Mouse (Mus musculus) ES-E14 (cell line): ENCODE results near the gene St7. TPM values are rescaled to one million over a fixed set of nuclear protein-coding genes. Genes with fewer than 3 reads are reported as not detected.

Experiments
- DNase-seq: peaks from one replicate; pipeline ENCODE4 v3.0.0-alpha.2; 2013; ENCODE audit warnings: low read depth, low spot score
- H3K27ac ChIP-seq: 2 replicates; pipeline ENCODE4 v1.5.1; 2012; ENCODE audit warnings: low read depth, mild to moderate bottlenecking, low read length, moderate library complexity, mixed read lengths; ENCODE audit not compliant: poor library complexity, insufficient read depth, severe bottlenecking
- H3K36me3 ChIP-seq: 2 replicates; pipeline ENCODE4 v1.6.1; 2012; ENCODE audit warnings: mild to moderate bottlenecking, low read length, moderate library complexity, mixed read lengths; ENCODE audit not compliant: control insufficient read depth, poor library complexity, insufficient read depth, severe bottlenecking
- H3K4me1 ChIP-seq, 2 experiments: fragments of 150-350 bp in 1 of 2; sonication (generic) in 1 of 2; 2 replicates each; pipeline ENCODE4 v1.6.1; 2012; ENCODE audit warnings: low read length in 2 of 2, mild to moderate bottlenecking in 1 of 2, mixed read lengths in 1 of 2; ENCODE audit not compliant: control insufficient read depth in 2 of 2, insufficient read depth in 2 of 2, poor library complexity in 1 of 2
- H3K4me3 ChIP-seq, 2 experiments: fragments of 150-350 bp in 1 of 2; sonication (generic) in 1 of 2; 2 replicates each; pipeline ENCODE4 v1.5.1; 2012; ENCODE audit warnings: low read length in 2 of 2, low read depth in 1 of 2, mild to moderate bottlenecking in 1 of 2, mixed read lengths in 1 of 2; ENCODE audit not compliant: insufficient read depth in 1 of 2, poor library complexity in 1 of 2, severe bottlenecking in 1 of 2
- H3K9ac ChIP-seq: 2 replicates; pipeline ENCODE4 v1.6.1; 2012; ENCODE audit warnings: low read depth, mild to moderate bottlenecking, low read length, mixed read lengths; ENCODE audit not compliant: poor library complexity, insufficient read depth, severe bottlenecking
- H3K9me3 ChIP-seq: fragments of 150-350 bp; sonication (generic); 2 replicates; pipeline ENCODE4 v1.6.1; 2012; ENCODE audit warnings: low read depth, mild to moderate bottlenecking, low read length; ENCODE audit not compliant: control insufficient read depth, insufficient read depth
- CHD2 ChIP-seq: IDR thresholded peaks from 2 replicates; pipeline ENCODE4 v1.6.1; 2014; ENCODE audit warnings: mild to moderate bottlenecking, low read depth, low read length, inconsistent platforms
- HCFC1 ChIP-seq: IDR thresholded peaks from 2 replicates; pipeline ENCODE4 v1.6.1; 2012; ENCODE audit warnings: low read length, inconsistent platforms, borderline replicate concordance; ENCODE audit not compliant: insufficient read depth
- MAFK ChIP-seq: IDR thresholded peaks from 2 replicates; pipeline ENCODE4 v1.6.1; 2014; ENCODE audit warnings: mild to moderate bottlenecking, low read depth, low read length, inconsistent platforms; ENCODE audit not compliant: insufficient read depth
- ZC3H11A ChIP-seq: IDR thresholded peaks from 2 replicates; pipeline ENCODE4 v1.6.1; 2012; ENCODE audit warnings: low read depth, mild to moderate bottlenecking, inconsistent platforms, low read length, borderline replicate concordance
- ZNF384 ChIP-seq: IDR thresholded peaks from 2 replicates; pipeline ENCODE4 v1.6.1; 2012; ENCODE audit warnings: low read depth, low read length, inconsistent platforms
- in situ Hi-C, 2 experiments: fragments of 600-800 bp; cut with MboI; formaldehyde crosslinking; loops; one replicate each; pipeline ENCODE4 v1.15.1; 2025; ENCODE audit warnings: low sequenced_read_pairs in 2 of 2, inconsistent platforms in 1 of 2; ENCODE audit not compliant: unreplicated experiment in 2 of 2
- total RNA-seq: library from RNA; depleted of rRNA; stranded (reverse); fragments of 300-350 nt; gene quantifications from 2 replicates; pipeline ENCODE4 v1.2.3, GENCODE M21; 2012; rRNA removed

Gene St7
- total RNA-seq, 1 experiment: 4.2 TPM

DNA sequence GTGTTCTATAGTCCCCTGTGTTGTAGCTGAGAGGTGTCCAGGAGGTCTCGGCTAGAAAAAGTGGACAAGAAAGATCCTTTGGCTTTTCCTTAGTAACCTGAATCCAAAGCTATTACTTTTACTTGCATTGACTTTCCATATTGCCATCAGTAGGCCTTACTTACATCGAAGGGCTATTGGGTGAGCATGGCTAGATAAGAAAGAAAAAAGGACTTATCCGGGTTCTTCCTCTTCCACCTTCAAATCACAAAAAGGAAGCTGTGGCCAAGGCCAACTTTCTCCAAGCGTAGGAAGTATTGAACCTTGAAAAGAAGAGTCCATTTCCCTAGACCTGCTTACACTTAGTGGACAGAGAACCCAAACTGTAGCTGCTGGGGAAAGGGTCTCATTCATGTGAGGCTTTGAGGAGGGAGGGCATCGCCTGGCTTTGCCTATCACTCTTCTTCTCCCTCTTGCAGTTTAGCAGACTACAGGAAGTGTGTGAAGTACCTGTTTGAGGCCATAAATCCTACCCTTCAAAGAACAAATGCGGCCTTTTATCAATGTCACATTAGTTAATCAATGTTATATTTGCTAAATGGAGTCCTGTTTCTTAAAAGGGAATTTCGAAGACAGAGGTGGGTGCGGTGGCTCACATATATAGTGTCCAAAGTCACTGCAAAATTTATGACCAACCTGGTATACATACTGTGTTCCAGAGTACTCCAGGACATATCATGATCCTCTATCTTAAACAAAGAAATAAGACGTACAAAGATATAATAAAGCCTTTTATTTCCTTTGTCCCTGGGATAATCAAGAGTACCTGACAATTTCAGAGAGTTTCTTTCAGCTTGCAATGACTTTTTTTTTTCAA is 297.7 kb downstream of the St7 start:
- no peaks in the 10 kb centered on the region for H3K4me1 ChIP-seq
- no peak overlapping the region for H3K4me3 ChIP-seq
- H3K36me3 ChIP-seq: no peaks in the 10 kb centered on the region
- DNase-seq: no peak
- H3K27ac ChIP-seq: no peak overlapping the region
- H3K9ac ChIP-seq: no peak overlapping the region
- in situ Hi-C loops: no loop called here
- H3K9me3 ChIP-seq: no peaks in the 10 kb centered on the region
- TF ChIP-seq HCFC1 (no peak), ZNF384 (no peak), ZC3H11A (no peak), MAFK (no peak), CHD2 (no peak)

DNA sequence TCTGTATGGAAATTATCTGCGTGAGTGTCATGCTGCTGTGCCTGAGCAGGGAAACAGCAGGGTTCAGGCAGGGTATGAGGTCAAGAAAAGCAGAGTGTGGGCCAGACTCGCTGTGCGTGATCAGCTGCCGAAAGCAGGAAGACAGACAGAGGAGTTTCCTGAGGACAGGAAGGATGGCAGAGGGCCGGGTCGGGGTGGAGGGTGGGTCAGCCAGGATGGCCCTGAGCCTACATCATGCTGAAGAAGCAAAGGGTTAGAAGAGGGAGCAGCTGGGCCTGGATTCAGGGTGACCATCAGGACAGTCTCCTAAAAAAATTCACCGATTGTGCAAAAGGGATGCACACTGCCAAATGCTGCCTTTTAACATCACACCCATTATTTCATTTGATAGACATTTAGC is 298.9 kb downstream of the St7 start:
- H3K27ac ChIP-seq: no peak overlapping the region
- DNase-seq: no peak
- in situ Hi-C loops: no loop called here
- TF ChIP-seq ZC3H11A (no peak), HCFC1 (no peak), CHD2 (no peak), ZNF384 (no peak), MAFK (no peak)
- H3K4me3 ChIP-seq: no peak overlapping the region
- no peak overlapping the region for H3K9ac ChIP-seq
- H3K9me3 ChIP-seq: no peaks in the 10 kb centered on the region
- H3K4me1 ChIP-seq: no peaks in the 10 kb centered on the region
- H3K36me3 ChIP-seq: no peaks in the 10 kb centered on the region

Other genes with a start within 250 kb of the St7 start
- 6.8 and 7.6 TPM in 2 replicates for gene Met, start 229.1 kb upstream of the St7 start, total RNA-seq
- gene Capza2, start 56.7 kb upstream of the St7 start, total RNA-seq: 44.6 and 73.4 TPM in 2 replicates